Mouse (Mus musculus): ENCODE measurements around the gene Slc38a3.

Gene Slc38a3

DNA sequence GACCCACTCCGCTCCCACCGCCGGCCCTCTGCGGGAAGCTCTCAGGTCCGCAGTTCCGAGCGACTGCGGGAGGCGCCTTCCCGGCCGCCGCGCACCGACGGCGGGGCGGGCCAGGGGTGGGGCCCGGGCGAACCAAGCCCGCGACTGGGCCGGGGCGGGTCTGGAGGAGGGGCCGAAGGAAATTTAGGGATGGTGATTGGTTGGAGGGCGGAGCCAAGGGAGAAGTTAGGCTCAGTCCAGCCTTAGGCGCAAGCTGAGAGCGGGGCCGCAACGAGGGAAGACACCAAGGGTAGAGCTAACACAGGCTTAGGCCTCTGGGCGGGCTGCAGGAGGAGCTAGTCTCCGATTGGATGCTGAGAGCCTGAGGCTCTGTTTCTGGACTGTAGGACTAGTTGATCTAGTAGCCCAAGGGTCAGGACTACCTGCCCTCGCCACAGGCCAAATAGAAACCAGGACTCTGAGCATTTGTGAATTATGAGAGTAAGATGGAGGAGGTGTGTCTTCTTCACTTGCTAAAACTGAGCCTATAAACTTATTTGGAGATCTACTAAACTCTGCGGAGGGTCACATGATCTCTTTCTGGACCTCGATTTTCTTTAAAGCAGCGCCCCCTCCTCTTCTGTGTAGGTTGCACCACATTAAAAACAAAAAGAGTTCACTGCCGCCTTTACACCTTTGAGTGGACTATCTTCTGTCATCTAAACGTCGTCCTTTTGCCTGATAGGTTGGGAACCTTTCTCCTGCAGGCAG lies 33.9 kb downstream of the Slc38a3 start, which contains the start of gene Gnai2:
Gene Gnai2, minus strand, starts transcription at position 89 of the 750 bp plus-strand sequence.
- in situ Hi-C loops (cut with MboI, MseI) = no loop called here

DNA sequence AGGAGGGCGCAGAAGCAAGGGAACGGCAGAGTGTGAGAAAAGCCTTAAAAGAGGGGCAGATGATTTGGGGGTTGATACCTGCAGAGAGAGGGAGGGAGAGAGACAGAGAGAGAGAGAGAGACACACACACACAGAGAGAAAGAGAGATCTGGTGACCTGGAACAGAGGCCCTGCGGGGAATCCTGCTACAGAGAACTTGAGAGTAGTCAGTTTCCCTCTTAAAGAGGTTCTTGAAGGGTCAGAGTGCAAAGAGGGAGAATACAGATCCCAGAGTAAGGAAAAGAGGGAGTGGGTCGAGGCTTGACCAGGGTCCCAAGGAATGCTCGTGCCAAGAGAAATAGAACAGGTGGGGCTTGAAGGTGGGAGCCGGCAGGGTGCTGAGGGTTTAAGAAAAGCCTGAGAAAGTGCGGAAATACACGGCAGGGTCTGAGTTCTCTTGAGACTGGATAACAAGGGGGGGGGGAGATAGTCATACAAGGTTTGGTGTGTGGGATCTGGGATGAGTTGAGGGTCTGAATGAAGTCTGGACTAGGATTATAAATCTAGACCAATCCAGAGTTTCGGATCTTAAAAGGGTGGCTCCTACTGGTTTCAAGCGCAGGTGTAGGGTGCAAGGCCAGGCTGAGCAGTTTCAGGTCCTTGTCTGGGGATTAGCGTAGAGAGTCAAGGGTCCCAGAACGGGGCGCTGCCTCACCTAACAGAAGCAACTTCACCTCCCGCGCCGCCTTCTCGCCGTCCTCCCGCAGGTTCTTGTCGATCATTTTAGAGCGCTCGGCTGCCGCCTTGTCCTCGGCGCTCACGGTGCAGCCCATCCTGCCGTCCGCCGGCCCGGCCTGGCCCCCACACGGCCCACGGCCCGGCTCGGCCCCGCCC lies 34.7 kb downstream of the Slc38a3 start:
- in situ Hi-C loops (cut with MboI, MseI) = no loop called here

DNA sequence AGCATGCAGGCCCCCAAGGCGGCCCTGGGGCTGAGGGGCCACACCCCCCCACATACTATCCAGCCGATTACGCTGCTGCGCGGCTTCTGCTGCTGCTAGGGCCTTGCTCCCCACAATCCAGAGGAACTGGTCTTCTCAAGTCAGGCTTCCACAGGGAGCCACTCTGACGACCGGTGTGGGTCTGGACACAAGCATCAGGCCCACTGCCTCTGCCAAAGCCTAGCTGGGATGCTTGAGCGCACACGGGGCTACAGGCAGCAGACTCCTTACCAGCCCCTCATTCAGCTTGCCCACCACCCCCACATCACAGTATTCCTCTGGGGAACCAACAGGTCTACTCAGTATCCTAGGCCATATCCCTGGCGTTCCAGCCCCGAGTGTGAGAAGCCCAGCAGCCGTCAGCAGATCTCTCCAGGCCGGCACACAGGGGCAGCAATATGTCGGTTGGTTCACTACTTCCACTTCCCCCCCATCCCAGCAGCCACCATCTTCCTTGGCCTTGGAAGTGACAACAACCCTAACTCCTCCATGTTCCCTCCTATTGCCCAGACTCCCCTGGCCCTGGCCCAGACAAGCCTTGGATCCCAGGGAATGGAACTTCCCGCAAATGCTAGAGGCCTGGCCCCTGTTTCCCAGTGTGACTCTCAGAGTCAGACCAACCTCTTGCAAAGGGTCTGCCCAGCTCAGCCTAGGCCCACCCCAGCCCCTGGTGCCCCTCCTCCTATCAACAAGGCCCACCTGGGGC lies 35.5 kb downstream of the Slc38a3 start:
- in situ Hi-C loops (cut with MboI, MseI) = no loop called here

DNA sequence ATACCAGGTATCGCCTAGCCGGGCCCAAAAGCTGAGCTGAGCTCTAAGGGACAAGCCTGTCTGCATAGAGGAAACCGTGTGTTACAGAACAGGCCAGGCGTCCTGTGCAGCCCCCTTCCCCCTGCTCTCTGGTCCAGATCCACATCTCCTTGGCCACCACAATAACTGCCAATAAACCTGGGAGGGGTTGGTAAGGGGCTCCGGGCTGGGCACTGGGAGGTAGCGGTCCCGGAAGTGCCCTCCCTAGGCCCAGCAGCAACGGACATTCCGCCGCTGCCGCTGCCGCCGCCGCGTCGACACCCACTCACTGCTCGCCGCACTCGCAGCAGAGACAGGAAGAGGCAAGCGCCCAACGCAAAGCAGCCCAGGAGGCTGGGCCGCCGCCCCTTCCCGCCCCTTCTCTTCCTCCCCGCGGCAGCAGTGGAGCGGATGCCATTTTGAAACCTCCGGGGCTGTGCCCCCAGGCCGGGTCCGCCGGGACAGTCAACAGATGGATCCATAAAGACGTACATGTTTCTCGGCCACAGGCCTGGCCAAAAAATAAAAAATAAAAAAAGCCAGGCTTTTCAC lies 36.2 kb downstream of the Slc38a3 start:
- in situ Hi-C loops (cut with MboI, MseI) = no loop called here

DNA sequence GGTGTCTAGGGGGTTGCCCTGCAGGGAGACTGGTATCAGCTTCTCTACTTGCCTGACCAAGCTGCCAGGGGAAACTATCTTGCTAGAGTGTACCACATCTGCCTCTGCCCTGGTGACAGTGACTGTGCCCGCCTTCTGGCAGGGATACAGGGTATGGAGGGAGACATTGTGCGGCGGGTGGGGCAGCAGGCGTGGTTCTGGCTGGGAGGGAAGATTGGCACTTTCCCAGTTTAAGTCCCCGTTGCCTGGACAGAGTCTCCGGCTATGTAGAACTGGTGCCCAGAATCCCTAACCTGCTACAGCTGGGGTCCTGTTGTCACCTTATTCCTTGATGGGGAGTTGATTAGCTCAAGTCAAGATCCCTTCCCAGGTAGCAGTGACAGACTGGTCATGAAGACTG lies 36.9 kb downstream of the Slc38a3 start:
- in situ Hi-C loops (cut with MboI, MseI) = no loop called here

DNA sequence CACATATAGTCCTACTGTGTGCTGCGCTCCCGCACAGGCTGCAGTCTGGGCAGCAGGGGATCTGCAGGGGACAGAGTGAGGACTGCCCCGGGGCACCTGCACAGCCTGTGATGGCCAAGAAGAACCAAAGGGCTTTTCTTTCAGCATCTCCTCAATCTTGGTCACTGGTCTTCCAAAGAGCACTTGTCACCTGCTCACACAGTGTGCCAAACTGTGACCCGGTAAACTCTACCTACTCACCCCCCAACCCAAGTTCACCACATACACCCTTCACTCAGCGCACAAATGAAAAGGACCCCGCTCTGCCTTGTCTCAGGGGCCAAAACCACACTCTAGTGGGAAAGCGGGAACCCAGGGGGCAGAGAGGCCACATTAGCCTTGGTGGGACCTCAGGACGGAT lies 37.5 kb downstream of the Slc38a3 start:
- in situ Hi-C loops (cut with MboI, MseI) = no loop called here

DNA sequence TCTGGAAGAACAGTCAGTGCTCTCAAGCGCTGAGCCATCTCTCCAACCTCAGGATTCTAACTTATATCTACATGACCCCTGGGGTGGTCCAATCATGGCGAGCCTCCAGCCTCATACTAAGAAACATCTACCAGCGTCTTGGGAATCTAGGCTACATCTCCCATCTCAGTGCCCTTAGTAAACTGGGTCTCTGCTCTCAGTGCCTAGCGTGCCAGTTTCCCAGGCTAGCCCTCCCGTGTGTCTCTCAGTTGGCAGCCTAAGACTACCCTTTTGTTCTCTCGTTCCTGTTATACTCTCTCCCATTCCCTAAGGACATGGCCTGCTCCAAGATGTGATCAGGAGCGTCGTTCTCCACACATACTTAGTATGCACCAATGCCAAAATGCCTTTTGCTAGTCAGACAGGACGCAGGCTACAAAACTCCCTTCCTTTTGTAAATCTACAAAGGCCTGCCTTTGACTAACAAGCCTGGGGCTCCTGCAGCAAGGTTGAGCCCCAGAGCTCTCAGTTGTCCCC lies 38.0 kb downstream of the Slc38a3 start:
- in situ Hi-C loops (cut with MboI, MseI) = no loop called here

DNA sequence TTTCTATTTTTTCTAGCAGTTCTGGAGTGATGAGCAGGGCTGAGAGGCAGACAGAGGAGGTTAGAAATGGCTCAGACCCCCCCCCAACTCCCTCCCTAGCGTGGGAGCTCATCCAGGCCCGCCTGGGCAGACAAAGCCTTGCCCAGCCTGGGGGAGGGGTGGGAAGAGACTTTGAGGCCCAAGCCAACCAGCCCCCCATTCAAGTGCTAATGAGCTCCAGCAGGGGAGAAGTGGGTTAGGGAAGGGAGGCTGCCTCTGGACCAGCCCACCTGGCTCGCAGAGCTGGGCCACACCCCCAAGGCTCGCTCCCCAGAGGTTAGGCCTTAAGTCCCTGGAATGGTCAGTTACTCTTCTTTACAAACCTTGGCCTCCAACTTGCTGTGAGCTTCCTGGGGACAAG lies 38.8 kb downstream of the Slc38a3 start:
- in situ Hi-C loops (cut with MboI, MseI) = no loop called here

DNA sequence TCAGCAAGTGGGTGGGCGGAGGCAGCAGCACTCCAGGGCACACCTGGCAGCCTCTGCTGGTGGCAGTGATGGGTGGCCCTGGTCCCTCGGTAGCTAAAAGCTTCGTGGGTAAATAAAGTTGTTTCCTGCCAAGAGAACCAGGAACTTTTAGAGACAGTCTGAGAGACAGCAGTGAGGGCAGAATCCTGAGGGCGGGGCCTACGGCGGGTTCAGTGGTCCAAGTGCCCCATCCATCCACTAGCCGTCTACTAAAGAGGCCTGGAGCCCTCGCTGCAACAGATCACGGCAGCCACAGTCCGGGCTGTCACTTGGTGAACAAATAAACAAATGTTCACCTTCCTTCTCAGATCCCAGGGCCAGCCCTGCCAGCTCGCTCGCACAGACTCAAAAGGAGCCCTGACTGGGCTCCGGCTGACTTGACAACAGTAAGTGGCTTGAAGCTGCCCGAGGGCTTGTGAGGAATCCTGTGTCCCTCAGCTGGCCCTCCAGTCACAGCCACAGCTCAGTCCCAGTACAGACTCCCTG lies 39.4 kb downstream of the Slc38a3 start:
- in situ Hi-C loops (cut with MboI, MseI) = no loop called here

DNA sequence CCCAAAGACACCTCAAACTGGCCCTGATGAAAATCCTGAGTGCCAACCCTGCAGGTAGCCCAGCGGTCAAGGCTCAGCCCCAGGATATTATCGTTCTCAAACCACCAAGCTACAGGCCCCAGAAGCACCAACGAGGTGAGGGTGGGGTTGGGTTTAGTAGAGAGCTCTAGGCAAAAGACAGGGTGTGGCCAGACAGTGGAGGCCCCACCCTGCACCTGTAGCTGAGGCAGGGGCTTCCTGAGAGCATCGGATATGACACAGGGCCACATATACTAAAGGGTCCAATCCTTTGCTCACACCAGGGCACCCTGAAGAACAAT lies 40.0 kb downstream of the Slc38a3 start:
- in situ Hi-C loops (cut with MboI, MseI) = no loop called here

DNA sequence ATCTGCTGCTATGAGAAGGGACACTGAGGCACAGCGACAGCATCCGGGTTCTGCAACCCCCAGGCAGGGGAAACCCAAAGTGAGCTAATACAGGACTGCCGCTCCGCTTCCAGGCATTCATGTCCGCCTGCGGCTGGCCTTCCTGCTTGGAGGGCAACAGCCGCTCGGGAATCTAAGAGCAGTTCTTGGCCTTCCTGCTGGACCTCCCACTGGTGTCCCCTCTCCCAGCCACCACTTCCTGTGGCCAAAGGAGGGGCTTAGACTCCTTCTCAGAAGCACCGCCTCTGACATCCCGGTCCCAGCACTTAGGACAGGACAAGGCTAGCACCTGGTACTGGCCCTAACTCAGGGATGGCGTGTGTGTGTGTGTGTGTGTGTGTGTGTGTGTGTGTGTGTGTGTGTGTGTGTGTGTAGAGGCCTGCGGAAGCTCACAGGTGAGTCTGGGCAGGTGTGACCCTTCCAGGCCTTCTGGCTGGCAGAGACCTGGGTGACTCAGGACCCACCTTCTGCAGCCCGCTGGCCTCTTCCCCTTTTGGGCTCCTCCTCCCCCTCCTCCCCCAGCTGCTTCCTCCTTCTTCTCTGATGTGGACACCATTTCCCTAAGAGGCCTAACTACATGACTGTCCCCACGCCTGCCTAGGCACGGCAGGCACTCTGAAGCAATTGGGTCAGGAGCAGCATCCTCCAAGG lies 40.5 kb downstream of the Slc38a3 start:
- in situ Hi-C loops (cut with MboI, MseI) = no loop called here

DNA sequence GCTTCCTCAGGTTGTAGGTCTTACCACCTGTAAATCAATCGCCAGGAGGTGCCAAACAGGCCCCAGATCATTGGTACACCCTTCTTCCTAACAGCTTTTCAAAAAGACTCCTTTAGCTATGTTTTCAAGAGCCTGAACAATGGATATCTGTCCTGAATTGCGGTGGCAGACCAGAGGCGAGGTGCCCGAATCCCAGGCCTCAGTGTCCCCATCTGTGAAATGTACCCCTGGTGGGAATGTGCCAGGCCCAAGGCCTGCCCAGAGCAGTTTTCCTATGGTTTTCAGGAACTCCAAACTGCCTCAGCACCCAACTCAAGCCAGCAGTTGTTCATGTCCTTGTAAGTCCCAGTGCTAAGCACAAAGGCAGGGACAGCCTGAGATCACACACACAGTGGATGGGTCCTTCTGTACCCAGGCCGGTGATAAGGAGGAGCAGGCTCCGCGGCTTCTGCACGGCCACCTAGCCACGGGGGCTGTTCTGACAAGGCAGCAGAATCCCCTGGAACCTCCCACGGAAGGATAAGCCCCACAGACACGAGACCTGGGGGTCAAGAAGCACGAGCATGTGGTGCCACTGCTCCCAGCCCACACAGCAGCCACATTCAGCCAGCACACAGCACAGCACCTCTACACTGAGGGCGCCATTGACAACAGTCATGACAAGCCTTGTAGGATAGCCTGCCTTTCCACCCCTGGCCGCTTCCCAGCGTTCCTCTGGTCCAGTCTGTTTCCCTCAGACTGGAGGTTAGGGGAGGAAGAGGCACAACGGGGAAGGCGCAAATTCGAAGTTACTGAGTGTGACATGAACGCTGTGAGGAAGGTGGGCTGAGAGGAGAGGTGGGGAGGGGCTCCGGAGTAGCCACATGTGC lies 41.7 kb downstream of the Slc38a3 start:
- in situ Hi-C loops (cut with MboI, MseI) = no loop called here

DNA sequence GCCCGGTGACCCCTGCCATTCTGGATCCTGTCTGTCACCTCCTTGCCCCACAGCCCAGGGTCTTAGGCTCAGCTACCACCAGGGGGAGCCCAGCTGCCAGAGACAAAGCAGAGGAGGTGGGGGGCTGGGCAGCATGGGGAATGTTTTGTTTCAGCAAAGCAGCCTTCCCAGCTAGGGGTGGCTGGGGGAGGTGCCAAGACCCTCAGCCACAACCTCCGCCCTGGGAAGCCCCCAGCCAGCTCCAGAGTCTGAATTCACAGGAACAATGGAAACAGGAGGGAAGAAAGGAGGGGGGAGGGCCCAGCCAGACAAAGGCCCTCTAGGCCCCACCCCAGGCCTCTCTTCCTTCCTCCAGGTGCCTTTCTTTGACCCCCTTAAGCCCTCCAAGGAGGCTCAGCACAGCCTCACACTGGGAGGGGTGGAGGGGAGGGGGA lies 42.5 kb downstream of the Slc38a3 start:
- in situ Hi-C loops (cut with MboI, MseI) = no loop called here

DNA sequence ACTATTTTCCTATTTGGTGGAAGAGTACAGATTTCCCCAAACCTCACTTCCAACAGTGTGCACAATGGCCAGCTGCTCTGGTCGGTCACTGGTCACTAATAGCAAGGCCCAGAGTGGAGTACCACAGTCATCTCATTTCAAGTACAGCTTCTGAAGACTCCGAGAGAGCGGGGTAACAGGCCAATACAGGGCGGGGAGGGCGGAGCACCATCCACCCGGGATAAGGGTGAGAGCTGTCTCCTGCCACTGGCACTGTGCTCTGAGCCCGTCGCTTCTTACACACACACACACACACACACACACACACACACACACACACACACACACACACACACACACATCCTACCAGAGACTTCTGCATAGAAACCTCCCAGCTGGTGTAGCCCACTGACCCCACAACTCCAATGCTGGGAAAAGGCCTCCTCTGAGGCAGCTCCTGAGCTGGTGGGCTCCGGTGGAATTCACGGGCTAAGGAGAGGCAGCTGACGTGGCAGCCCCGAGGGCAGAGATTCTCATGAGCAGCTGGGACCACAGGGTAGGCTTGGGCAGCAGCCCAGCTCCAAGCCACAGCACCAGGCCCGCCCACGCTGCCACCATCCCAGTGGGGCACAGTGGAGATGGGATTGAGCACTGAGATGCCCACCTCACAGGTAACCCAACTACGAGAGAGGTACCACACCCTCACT lies 43.0 kb downstream of the Slc38a3 start:
- in situ Hi-C loops (cut with MboI, MseI) = no loop called here

DNA sequence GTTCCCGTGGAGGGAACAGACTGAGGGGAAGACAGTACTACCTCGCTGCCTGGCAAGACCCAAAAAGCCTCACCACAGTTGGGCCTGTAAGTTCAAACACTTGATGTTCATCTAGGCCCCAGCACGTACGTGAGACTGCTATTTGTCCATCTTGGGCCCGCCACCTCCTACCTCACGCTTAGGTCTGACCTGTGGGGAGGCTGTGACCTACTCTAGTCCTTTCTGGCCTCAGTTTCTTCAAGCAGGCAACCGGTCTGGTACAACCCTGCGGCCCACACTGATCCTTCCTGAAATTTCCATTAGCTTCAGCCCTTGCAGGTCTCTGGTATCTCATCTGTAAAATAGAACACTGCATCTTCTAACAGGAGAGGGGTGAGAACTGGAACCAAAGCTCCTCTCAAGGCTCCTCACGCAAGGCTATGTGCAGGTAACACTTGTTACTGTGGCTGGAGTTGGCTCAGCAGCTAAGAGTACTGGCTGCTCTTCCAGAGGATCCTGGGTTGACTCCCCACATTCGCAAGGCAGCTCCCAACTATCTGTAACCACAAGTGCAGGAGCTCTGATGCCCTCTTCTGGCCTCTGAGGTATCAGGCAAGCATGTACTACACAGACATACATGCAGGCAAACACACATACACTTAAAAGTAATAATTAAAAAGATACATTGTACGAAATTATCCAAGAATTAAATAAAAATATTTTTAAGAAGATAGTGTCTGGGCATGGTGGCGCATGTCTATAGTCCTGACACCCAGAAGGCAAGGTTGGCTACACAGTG lies 43.8 kb downstream of the Slc38a3 start:
- in situ Hi-C loops (cut with MboI, MseI) = no loop called here

DNA sequence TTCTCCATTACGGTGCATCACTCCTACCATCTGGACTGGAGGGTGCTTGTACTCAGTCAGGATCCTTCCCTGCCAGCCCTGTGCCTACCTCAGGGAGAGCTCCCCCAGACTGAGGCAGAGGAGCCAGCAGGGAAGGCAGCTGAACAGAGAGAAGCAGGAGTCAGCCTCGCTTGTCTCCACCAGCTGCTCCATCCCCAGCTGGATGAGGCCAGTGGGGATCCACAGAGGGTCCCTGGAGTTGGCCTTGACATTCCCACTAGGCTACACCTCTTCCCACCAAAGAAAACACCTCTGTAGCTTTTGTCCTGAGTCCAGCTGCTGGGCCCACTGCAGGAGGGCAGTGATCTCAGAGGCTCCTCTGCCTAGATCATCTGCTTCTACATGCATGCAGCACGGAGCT lies 44.4 kb downstream of the Slc38a3 start:
- in situ Hi-C loops (cut with MboI, MseI) = no loop called here

DNA sequence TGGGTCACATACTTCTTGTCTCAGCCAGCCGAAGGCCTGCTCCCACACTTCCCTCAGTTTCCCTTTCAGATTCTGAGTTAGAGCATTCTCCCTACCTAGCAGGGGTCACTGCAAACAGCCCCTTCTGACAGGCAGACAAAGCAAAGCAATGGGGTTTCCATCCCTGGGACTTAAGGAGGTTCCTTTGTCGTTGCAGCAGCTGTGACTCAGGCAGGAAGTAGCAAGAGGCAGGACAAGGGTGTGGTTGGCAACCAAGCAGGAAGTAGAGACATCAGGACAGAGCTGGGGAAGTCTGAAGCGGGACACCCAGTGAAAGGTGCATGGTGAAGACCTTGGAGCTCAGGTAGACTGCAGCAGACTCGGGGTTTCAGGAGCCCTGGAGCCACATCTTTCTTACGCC lies 44.8 kb downstream of the Slc38a3 start:
- in situ Hi-C loops (cut with MboI, MseI) = no loop called here

DNA sequence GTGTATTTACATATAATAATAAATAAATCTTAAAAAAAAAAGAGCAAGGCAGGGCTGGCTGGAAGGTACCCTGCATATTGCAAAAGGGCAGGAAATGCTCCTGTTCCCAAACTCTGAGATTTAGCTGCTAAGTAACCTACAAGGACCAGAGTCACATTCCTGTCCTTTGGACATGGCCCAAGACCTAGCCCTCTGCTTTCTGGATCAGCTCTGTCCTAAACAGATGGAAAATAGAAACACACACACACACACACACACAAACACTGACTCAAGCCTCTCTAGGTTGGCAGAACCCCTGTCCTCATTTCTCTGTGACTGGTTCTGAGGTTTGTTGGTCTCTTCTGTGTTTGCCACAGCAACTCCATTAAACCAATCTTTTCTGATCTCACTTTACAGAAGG lies 48.4 kb downstream of the Slc38a3 start:
- in situ Hi-C loops (cut with MboI, MseI) = no loop called here

DNA sequence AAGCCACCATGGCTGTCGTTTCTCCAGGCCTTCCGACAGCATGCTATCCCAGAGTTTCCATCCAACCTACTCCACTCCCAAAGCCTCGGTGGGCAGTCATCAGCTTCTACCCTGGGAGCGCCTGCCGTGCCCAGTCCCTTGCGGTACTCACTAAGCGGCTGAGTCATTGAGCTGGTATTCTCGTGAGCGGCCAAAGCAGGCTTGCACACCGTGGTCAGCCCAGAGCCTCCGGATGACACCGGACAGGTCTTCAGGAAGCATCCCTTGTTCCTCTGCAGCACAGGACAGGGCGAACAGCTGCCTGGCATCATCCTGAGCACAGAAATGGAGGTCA lies 49.8 kb downstream of the Slc38a3 start:
- in situ Hi-C loops (cut with MboI, MseI) = no loop called here

All from regulatory T cell (primary cell).